Mouse (Mus musculus) ES-E14 (cell line): Measurements from ENCODE around the gene Hs3st3b1.

ENCODE experiments used
- MAFK ChIP-seq: IDR thresholded peaks from 2 replicates; pipeline ENCODE4 v1.6.1; 2014; ENCODE audit warnings: mild to moderate bottlenecking, low read depth, low read length, inconsistent platforms; ENCODE audit not compliant: insufficient read depth
- ZC3H11A ChIP-seq: IDR thresholded peaks from 2 replicates; pipeline ENCODE4 v1.6.1; 2012; ENCODE audit warnings: low read depth, mild to moderate bottlenecking, inconsistent platforms, low read length, borderline replicate concordance
- ZNF384 ChIP-seq: IDR thresholded peaks from 2 replicates; pipeline ENCODE4 v1.6.1; 2012; ENCODE audit warnings: low read depth, low read length, inconsistent platforms

DNA sequence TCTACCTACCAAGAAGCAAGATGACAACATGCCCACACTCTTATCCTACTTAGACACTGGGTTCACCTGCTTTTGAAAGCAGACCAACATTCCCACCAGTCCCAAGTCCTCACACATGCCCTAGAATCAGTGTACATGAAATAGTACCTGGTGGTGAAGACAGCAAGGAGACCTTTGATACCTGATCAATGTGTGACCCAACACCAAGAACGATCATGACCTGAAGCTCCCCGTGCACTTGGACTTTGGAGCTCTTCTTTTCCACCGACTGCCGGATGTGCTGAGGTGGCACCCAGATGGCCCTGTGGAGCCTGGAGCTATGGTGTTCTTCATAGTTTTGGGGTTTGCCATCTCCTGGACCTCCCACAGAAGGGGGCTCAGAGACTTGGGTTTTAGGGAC is 43.5 kb downstream of the Hs3st3b1 start:
- no peak for TF ChIP-seq MAFK
- TF ChIP-seq ZC3H11A = no peak
- TF ChIP-seq ZNF384 = no peak
